Mouse (Mus musculus) brain, adult 2 months (tissue): Measurements from ENCODE around the gene Brca2.
A peak's percentile ranks its signal among the peaks of the same experiment; 100 is the strongest.

Experiments
- DNase-seq: peaks from one replicate; pipeline ENCODE4 v3.0.0; 2011; ENCODE audit warnings: low read depth, low spot score

The Brca2 gene

DNA sequence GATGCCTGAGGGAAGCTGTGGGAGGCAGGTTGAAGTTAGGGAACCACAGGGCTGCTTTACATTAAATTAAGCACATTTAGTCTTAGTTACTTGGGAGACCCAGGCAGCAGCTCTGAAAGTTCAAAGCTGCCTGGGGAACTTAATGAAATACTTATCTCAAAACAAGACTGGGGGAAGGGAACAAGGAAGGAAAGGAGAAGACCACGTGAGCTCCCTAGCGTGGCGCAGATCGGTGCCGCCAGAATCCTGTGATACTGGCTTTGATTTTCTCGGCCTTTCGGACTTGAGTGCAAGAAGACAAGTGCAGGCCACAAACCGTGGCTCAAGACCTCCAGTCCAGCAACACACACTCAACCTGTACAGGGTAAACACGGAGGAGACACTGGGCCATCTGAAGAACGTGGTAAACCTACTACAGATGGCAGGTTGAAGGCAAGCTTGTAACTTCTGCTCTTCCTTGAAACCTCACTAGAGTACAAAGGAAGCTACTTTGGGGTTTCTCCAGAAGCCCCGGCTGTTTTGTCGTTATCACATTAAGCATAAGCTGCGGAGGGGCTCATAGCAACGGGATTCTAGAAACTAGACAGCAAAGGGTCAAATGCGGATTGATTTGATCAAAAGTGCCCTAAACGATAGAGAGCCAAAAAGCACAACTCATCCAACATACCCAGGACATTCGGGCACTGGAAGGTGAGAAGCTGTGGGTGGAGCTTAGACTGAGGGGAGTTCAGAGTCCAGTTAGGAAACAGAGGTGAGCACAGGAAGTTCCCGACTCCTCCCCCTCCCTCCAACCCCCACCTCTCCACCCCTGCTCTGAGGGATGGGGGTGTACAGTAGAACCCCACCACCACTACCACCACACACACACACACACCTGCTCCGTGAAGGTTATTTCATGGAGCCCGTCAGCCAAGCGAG is 76.0 kb downstream of the Brca2 start:
- no peak for DNase-seq

DNA sequence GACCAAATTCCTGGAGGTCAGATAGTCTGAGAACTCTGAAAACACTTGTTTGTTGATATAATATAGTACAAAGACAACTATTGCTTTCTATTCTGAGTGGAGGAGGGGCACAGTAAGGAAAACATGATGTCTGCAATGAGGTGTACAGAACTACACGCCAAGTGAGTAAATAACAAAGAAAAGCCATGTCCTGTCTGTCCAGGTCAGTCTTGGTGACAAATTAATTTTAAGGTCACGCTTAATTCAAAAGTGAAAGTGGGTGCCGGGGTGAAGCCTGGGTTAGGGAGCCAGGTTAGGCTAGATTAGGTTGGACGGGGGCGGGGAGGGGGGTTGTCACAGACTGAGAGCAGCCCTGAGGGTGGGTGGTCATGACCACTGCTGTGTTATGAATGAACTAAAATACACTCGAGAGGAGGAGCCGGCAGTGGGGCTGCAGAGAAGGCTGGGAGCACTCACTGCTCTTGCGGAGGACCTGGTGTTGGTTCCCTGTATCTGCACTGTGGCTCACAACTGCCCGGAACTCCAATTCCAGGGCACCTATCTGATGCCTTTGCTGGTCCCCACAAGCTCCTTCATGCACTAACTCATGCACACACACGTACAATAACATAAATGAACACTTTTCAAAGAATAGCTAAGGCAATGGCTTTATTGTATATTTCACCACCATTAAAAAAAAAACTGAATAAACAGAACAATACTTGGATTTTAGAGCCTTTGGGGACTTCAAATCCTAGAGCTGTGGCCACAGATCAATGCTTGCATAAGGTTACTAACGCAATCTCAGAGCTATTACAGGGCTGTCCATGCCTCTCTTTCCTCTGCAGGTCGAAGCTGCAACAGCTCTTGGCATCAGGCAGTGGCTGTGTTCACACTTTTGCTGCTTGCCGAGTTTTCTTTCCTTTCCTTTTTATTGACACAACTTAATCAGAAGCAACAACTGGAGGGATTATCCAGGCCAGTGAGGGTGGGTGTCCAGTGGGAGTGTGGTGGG is 77.2 kb downstream of the Brca2 start:
- no peak for DNase-seq

DNA sequence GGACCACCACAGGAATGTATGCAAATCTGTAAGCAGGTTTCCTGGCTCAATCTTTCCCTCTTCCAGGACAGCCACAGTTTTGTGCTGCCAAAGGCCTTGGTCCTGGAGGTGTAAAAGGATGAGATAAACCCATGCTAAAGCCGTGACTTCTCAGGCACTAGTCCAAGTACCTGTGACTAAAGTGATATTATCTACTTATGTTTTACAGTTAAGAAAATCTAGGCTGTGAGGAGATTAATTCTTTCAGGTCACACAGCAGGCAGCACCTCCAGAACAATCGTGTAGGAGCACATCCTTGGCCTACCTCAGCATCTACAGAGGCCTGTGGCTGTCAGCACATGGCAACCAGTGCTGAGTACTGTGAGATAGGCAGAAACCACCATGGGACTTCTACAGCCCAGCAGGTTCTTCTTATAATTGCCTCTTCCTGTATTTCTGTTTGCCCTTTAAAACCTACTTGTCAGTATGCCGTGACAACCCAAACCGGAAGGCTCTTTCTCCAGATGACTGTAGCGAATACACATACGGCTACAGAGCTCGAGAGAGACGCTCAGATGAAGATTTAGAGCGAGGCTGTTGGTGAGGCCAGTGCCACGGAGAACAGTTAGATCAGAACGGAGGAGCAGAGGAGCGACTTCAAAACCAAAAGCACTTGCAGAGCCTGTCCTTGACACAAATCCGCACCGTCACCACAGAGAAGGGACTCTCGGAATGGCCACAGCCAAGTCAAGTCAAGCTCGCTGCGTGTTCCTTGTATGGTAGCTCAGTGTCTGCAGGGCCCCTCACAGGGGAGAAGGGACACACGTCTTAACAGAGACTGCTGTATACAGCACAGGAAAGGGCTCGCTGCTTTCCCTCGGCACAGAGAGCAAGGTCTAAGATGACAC is 78.4 kb downstream of the Brca2 start:
- no peak for DNase-seq

DNA sequence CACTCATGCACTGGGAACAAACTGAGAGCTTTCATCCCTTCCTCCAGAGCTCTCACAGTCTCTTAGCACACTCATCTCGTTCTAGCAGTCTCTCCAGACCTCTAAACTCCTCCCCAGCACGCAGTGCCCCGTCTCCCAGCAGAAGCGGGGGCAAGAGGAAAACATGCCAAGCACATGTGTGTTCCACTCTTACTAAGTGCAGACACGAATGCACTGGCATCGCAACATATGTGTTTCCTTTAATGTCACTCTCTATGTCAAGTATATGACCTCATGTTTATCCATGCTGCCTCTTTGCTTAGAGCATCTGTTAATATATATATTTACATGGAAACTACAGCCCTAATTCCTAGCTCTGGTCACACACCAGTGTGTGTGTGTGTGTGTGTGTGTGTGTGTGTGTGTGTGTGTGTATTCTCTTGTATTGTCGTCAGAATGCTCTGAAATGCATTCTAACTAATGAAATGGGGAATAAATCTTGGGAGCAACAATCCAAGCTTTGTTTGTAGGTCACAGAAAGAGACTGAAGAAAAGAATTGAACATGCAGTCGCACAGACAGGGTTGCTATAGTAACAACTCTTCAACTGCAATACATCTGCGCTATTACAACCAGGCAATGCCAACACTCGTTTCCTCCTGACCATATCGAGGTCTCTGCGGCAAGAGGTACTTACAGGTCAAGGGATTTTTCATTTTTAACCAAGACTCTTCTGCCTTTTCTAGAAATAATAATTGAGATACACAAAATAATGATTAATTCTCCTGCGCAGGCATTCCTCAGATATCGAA is 79.2 kb downstream of the Brca2 start:
- peak; percentile 69 for DNase-seq

DNA sequence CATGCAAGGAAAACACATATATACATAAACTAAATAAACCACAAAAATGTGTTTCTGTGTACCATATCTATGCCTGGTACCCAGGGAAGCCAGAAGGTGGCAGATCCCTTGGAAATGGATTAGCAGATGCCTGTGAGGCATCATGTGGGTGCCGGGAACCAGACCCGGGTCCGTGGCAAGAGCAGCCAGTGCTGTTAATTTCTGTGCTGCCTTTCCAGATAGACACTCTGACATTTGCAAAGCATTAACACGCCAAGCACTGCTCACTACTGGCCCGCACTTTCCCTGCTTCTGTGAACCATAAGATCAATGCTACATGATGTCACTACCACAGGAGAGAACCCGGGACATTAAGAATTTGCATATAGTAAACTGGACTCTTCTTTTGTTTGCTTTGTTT is 83.7 kb downstream of the Brca2 start:
- DNase-seq: no peak

DNA sequence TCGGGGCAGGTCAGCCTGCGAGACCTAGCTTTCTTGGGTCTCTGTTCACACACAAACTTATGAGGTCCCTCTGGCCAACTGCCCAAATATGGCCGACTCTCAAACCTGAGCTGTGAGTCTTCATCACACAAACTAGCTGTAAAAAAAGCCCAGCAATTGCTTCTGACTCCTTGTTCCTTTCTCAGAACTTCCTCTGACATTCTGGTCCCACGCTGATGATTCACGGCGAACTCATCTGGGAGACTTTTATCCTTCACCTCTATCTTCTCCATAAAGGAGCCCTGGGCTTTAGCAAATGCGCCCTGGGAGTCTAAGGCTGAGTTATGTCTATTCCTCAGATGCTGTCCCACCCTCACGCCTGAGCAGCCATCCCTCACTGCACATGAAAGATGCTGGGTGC is 85.2 kb downstream of the Brca2 start:
- no peak for DNase-seq

DNA sequence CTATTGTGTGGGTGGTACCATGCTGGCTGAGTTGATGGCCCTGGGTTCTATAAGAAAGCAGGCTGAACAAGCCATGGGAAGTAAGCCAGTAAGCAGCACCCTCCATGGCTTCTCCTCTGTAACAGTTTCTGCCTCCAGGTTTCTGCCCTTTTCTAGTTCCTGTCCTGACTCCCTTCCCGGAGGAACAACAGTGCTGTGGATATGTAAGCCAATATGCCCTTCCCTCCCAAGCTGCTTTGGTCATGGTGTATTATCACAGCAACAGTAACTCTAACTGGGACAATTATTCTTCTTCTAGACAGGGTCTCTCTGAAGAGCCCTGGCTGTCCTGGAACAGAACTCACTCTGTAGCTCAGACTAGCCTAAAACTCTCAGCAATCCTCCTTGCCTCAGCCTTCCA is 88.7 kb downstream of the Brca2 start:
- no peak for DNase-seq

DNA sequence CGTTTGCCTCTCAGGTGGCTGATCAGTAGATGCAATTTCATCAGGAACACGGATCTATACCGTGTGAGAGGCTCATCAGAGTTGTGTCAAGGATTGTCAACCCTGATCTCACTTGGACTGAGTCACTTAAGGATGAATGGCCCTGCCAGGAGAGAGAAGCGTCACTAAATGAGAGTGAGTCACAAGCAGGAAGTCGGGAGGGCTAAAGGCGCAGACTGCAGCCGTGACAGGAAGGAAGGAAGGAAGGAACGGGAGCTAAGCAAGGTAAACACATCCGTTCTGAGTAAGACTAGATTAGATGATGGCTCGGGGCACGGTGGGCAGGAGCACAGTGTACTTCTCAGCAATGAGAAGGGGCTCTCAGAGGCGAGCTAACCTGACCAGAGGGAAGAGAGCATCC is 89.3 kb downstream of the Brca2 start:
- peak; percentile 70 for DNase-seq

DNA sequence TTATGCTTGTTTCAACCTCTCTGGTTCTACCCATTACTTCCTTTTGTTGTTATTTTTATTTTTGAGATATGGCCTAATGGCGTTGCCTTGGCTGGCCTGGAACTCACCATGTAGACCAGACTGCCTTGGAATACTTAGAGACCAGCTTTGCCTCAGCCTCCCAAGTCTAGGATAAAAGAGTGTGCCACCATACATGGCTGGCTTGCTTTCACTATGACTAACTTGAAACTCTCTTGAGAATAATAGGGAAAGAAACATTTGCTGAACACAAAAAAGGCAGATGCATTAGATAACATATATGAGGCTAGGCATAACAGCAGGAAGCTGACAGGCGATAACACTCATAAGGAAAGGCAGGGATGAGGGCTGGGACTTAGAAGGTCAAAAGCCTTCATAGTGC is 91.6 kb downstream of the Brca2 start:
- DNase-seq: no peak

GRCm38 (mm10) chr5:150616216-150616615 is 93.8 kb downstream of the Brca2 start:
- no peak for DNase-seq

DNA sequence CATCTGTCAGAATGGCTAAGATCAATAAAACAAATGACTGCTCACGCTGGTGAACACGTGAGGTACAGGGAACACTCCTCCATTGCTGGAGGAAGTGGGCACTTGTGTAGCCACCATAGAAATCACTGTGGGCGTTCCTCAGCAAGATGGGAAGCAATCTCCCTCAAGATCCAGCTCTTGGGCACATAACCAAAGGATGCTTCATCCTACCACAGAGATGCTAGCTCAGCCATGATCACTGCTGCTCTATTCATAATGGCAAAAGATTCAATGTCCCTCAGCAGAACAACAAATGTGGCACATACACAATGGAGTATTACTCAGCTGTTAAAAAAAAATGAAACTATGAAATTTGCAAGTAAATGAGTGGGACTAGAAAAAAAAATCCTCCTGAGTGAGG is 94.3 kb downstream of the Brca2 start:
- no peak for DNase-seq

DNA sequence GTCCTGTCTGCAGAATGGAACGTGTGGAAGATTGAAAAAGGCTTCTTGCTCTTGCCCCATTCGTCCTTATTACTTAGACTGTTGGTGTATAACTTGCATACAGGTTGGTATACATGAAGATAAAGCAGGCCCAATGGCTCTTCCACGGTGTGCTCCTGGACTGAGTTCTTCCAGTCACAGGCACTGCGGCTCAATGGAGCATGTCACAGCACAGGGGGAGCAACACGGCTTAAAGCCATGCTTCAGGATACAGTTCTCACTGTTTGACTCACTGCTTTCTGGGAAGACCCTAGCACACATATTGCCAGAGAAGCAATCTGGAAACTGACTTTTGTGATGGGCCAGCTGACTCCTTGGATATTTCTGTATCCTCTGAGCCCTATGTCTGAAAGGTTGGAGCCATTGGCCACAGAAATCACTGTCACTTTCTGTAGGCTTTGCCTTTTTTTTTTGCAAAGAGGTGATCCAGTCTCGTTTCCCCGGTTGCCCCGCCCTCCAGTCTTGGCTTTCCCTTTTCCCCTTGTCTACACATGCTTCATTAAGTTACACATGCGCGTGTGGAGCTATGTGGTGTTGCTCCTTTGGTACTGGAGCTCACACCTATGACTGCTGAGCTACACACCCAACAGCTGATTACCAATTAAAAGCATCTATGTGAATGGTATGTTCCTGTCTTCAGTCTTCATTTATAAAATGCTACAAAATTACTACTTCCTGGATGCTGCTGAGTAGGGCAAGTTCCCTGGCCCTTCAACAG is 96.3 kb downstream of the Brca2 start:
- DNase-seq: no peak
